Mouse (Mus musculus) liver, embryonic 14.5 days (tissue): ENCODE results near the gene Tbpl2. TPM values are rescaled to one million over a fixed set of nuclear protein-coding genes. Genes with fewer than 3 reads are reported as not detected.

Experiments
- ATAC-seq: fragments of 200-750 bp; cut with Nextera tagmentation; 2 replicates; pipeline ENCODE4 v1.8.0; 2017; ENCODE audit warnings: moderate number of reproducible peaks, mild to moderate bottlenecking, moderate library complexity; ENCODE audit not compliant: insufficient read depth
- DNase-seq, 3 experiments: peaks; one replicate each; pipeline ENCODE4 v3.0.0-alpha.2; 2012 to 2013; ENCODE audit warnings: low read depth in 3 of 3, low spot score in 3 of 3
- H3K27ac ChIP-seq: fragments of 300-500 bp; sonication (generic); 2 replicates; pipeline ENCODE4 v1.5.1; 2014; ENCODE audit warnings: moderate library complexity, mild to moderate bottlenecking, control low read depth, inconsistent platforms
- H3K27me3 ChIP-seq: fragments of 300-500 bp; sonication (generic); 2 replicates; pipeline ENCODE4 v1.6.1; 2014; ENCODE audit warnings: mild to moderate bottlenecking, low read length, moderate library complexity; ENCODE audit not compliant: control insufficient read depth, insufficient read depth
- H3K36me3 ChIP-seq: fragments of 300-500 bp; sonication (generic); replicated peaks from 2 replicates; pipeline ENCODE4 v1.6.1; 2014; ENCODE audit warnings: low read depth; ENCODE audit not compliant: control insufficient read depth, insufficient read depth
- H3K4me1 ChIP-seq, 2 experiments: fragments of 200-500 bp in 1 of 2; fragments of 300-500 bp in 1 of 2; sonication (generic) in 1 of 2; replicated peaks; 2 replicates each; pipeline ENCODE4 v1.6.1; 2012 to 2014; ENCODE audit warnings: antibody characterized with exemption in 1 of 2, inconsistent platforms in 1 of 2, low read length in 1 of 2; ENCODE audit not compliant: control insufficient read depth in 2 of 2, insufficient read depth in 2 of 2
- H3K4me2 ChIP-seq: fragments of 300-500 bp; sonication (generic); 2 replicates; pipeline ENCODE4 v1.6.1; 2014; ENCODE audit warnings: low read depth, mild to moderate bottlenecking, control low read depth, moderate library complexity
- H3K4me3 ChIP-seq, 2 experiments: fragments of 200-500 bp in 1 of 2; fragments of 300-500 bp in 1 of 2; sonication (generic) in 1 of 2; 2 replicates each; pipeline ENCODE4 v1.5.1; 2012 to 2014; ENCODE audit warnings: low read depth in 2 of 2, low read length in 2 of 2, mild to moderate bottlenecking in 2 of 2, control low read depth in 1 of 2, inconsistent platforms in 1 of 2, moderate library complexity in 1 of 2; ENCODE audit not compliant: insufficient read depth in 1 of 2
- H3K9ac ChIP-seq: fragments of 300-500 bp; sonication (generic); replicated peaks from 2 replicates; pipeline ENCODE4 v1.6.1; 2014; ENCODE audit warnings: mild to moderate bottlenecking, control low read depth, moderate library complexity
- H3K9me3 ChIP-seq: fragments of 300-500 bp; sonication (generic); 2 replicates; pipeline ENCODE4 v1.6.1; 2016; ENCODE audit warnings: low read length, mixed read lengths; ENCODE audit not compliant: control insufficient read depth
- CTCF ChIP-seq: IDR thresholded peaks from 2 replicates; pipeline ENCODE4 v1.5.1; 2016; ENCODE audit warnings: antibody characterized with exemption, low read depth, control low read depth
- EP300 ChIP-seq: IDR thresholded peaks from 2 replicates; pipeline ENCODE4 v1.6.1; 2016; ENCODE audit warnings: antibody characterized with exemption, low read depth
- WGBS: fragments of 180-500 bp; shearing (Covaris S2); extraction: QIAGEN DNeasy Blood & Tissue Kit; methylation state at CpG from one replicate; pipeline ENCODE4 v1.1.7; 2014; ENCODE audit not compliant: insufficient replicate concordance; 5-methylcytosine and 5-hydroxymethylcytosine counted together
- polyA plus RNA-seq, 2 experiments: library from polyadenylated mRNA; depleted of rRNA in 1 of 2; stranded (reverse) in 1 of 2; unstranded in 1 of 2; fragments of >200 nt; fragmentation: Nextera tagmentation in 1 of 2; extraction: Ambion mirVana in 1 of 2; gene quantifications; 2 replicates each; pipeline versions ENCODE4 v1.2.1 to v1.2.3; 2012 to 2014

Gene Tbpl2
- polyA plus RNA-seq (2012; rRNA removed) (not detected in 2 replicates), polyA plus RNA-seq (2014; fragmentation: Nextera tagmentation; extraction: Ambion mirVana) (not detected in 2 replicates)

- no peaks in the 10 kb centered on the region for H3K4me1 ChIP-seq
- H3K27ac ChIP-seq, result no peak within 1 kb of the TSS
- no peak for ATAC-seq
- H3K9me3 ChIP-seq, result no peaks in the 10 kb centered on the region
- H3K4me3 ChIP-seq, result no peak within 1 kb of the TSS
- 41% methylated on average over 4 of the region's 4 CpGs for WGBS
- TF ChIP-seq EP300, result no peak
- TF ChIP-seq CTCF, result no peak
- no peak within 1 kb of the TSS for H3K9ac ChIP-seq
- H3K27me3 ChIP-seq, result no peaks in the 10 kb centered on the region
- no peak within 1 kb of the TSS for H3K4me2 ChIP-seq
- no peak for DNase-seq
- H3K36me3 ChIP-seq, result no peaks in the 10 kb centered on the region
Observed at GRCm38 (mm10) chr2:24096495-24096894, at the start of gene Tbpl2. Gene Tbpl2, minus strand, starts transcription at chr2:24096595.

- no peak for TF ChIP-seq CTCF
- no peak for TF ChIP-seq EP300
- no peak overlapping the region for H3K27ac ChIP-seq
- no peak for DNase-seq
- H3K4me3 ChIP-seq, result no peak overlapping the region
- H3K27me3 ChIP-seq, result no peaks in the 10 kb centered on the region
- no peaks in the 10 kb centered on the region for H3K9me3 ChIP-seq
- no peaks in the 10 kb centered on the region for H3K4me1 ChIP-seq
- 53% methylated on average over 1 of the region's 1 CpGs for WGBS
- H3K9ac ChIP-seq, result no peak overlapping the region
- no peak for ATAC-seq
- H3K4me2 ChIP-seq, result no peak overlapping the region
- no peaks in the 10 kb centered on the region for H3K36me3 ChIP-seq
Observed at GRCm38 (mm10) chr2:24134373-24134772, 38.0 kb upstream of the Tbpl2 start.

GRCm38 (mm10) chr2:24109085-24109484, 12.7 kb upstream of the Tbpl2 start:
- Histone ChIP-seq H3K27me3 (no peaks in the 10 kb centered on the region), H3K4me3 (no peak overlapping the region), H3K27ac (no peak overlapping the region), H3K36me3 (no peaks in the 10 kb centered on the region), H3K4me2 (no peak overlapping the region), H3K9ac (no peak overlapping the region), H3K9me3 (no peaks in the 10 kb centered on the region), H3K4me1 (no peaks in the 10 kb centered on the region)
- no peak for TF ChIP-seq CTCF
- TF ChIP-seq EP300, result no peak
- DNase-seq (no peak), ATAC-seq (no peak)

GRCm38 (mm10) chr2:24103619-24104289, 7.4 kb upstream of the Tbpl2 start:
- Histone ChIP-seq H3K9ac (no peak overlapping the region), H3K4me3 (no peak overlapping the region), H3K27me3 (no peaks in the 10 kb centered on the region), H3K4me2 (no peak overlapping the region), H3K4me1 (no peaks in the 10 kb centered on the region), H3K27ac (no peak overlapping the region), H3K36me3 (no peaks in the 10 kb centered on the region), H3K9me3 (no peaks in the 10 kb centered on the region)
- no peak for ATAC-seq
- WGBS, result 37% methylated on average over 4 of the region's 4 CpGs
- DNase-seq, result no peak
- no peak for TF ChIP-seq CTCF
- TF ChIP-seq EP300, result no peak

- Histone ChIP-seq H3K27me3 (no peaks in the 10 kb centered on the region), H3K4me3 (no peak overlapping the region), H3K9me3 (no peaks in the 10 kb centered on the region), H3K27ac (no peak overlapping the region), H3K36me3 (no peaks in the 10 kb centered on the region), H3K9ac (no peak overlapping the region), H3K4me2 (no peak overlapping the region), H3K4me1 (no peaks in the 10 kb centered on the region)
- no peak for TF ChIP-seq CTCF
- TF ChIP-seq EP300, result no peak
- ATAC-seq (no peak), DNase-seq (no peak)
- WGBS, result 41% methylated on average over 1 of the region's 1 CpGs
Observed at GRCm38 (mm10) chr2:24090921-24091320, 5.5 kb downstream of the Tbpl2 start.
